Mouse (Mus musculus): ENCODE measurements around the gene Gm49320.

Gm49320 gene

GRCm38 (mm10) chr8:4238434-4239192 lies at the start of gene Gm49320, which contains the start of gene Map2k7:
Gene Gm49320, plus strand, starts transcription at chr8:4238865.
Gene Map2k7, plus strand, starts transcription at chr8:4238740.
- peak; percentile 100 for DNase-seq (ENCODE audit: low spot score)

- no peak for DNase-seq (ENCODE audit: low spot score)
These were observed 49.5 kb upstream of the Gm49320 start for GRCm38 (mm10) chr8:4189031-4189722.

- DNase-seq (ENCODE audit: low spot score): no peak
These were observed 46.4 kb upstream of the Gm49320 start for GRCm38 (mm10) chr8:4192305-4192704.

- DNase-seq (ENCODE audit: low spot score): peak; percentile 85
These were observed 45.7 kb upstream of the Gm49320 start for GRCm38 (mm10) chr8:4192807-4193587.

- no peak for DNase-seq (ENCODE audit: low spot score)
These were observed 45.1 kb upstream of the Gm49320 start for GRCm38 (mm10) chr8:4193588-4193894.

GRCm38 (mm10) chr8:4201321-4201720 lies 37.3 kb upstream of the Gm49320 start:
- DNase-seq (ENCODE audit: low spot score): no peak

GRCm38 (mm10) chr8:4205246-4206123 lies 33.2 kb upstream of the Gm49320 start:
- no peak for DNase-seq (ENCODE audit: low spot score)

GRCm38 (mm10) chr8:4206182-4207015 lies 32.3 kb upstream of the Gm49320 start:
- DNase-seq (ENCODE audit: low spot score): no peak

GRCm38 (mm10) chr8:4207016-4207350 lies 31.7 kb upstream of the Gm49320 start:
- DNase-seq (ENCODE audit: low spot score): no peak

GRCm38 (mm10) chr8:4211097-4211496 lies 27.6 kb upstream of the Gm49320 start:
- DNase-seq (ENCODE audit: low spot score): no peak

- DNase-seq (ENCODE audit: low spot score): no peak
These were observed 25.9 kb upstream of the Gm49320 start for GRCm38 (mm10) chr8:4212809-4213209.

GRCm38 (mm10) chr8:4213210-4214005 lies 25.3 kb upstream of the Gm49320 start:
- DNase-seq (ENCODE audit: low spot score): no peak

- DNase-seq (ENCODE audit: low spot score): no peak
These were observed 24.4 kb upstream of the Gm49320 start for GRCm38 (mm10) chr8:4214006-4214980.

GRCm38 (mm10) chr8:4216296-4216695 lies 22.4 kb upstream of the Gm49320 start:
- no peak for DNase-seq (ENCODE audit: low spot score)

GRCm38 (mm10) chr8:4216791-4217621 lies 21.7 kb upstream of the Gm49320 start, which contains the start of gene Prr36:
Gene Prr36, minus strand, starts transcription at chr8:4217459.
- DNase-seq (ENCODE audit: low spot score): no peak

GRCm38 (mm10) chr8:4219617-4220016 lies 19.0 kb upstream of the Gm49320 start:
- no peak for DNase-seq (ENCODE audit: low spot score)

GRCm38 (mm10) chr8:4222059-4222458 lies 16.6 kb upstream of the Gm49320 start:
- DNase-seq (ENCODE audit: low spot score): no peak

- no peak for DNase-seq (ENCODE audit: low spot score)
These were observed 12.3 kb upstream of the Gm49320 start for GRCm38 (mm10) chr8:4226323-4226722.

Measured in adipocyte (in vitro differentiated cells).